Mouse (Mus musculus) inflammation-experienced regulatory T-cells, adult 6 months (primary cell): ENCODE measurements around the gene Plcxd2. TPM values are rescaled to one million over a fixed set of nuclear protein-coding genes. Genes with fewer than 3 reads are reported as not detected.
A peak's percentile ranks its signal among the peaks of the same experiment; 100 is the strongest.

Experiments used
- ATAC-seq: one replicate; pipeline ENCODE4 v1.8.0; 2017
- polyA plus RNA-seq, 3 experiments: library from polyadenylated mRNA; unstranded; fragments of 100-300 nt; shearing (Covaris generic); gene quantifications; one replicate each; pipeline ENCODE4 v1.2.1; 2017

The Plcxd2 gene
- polyA plus RNA-seq = 1 to 10 TPM; 2.6 to 6.1 (median 5.4) TPM

DNA sequence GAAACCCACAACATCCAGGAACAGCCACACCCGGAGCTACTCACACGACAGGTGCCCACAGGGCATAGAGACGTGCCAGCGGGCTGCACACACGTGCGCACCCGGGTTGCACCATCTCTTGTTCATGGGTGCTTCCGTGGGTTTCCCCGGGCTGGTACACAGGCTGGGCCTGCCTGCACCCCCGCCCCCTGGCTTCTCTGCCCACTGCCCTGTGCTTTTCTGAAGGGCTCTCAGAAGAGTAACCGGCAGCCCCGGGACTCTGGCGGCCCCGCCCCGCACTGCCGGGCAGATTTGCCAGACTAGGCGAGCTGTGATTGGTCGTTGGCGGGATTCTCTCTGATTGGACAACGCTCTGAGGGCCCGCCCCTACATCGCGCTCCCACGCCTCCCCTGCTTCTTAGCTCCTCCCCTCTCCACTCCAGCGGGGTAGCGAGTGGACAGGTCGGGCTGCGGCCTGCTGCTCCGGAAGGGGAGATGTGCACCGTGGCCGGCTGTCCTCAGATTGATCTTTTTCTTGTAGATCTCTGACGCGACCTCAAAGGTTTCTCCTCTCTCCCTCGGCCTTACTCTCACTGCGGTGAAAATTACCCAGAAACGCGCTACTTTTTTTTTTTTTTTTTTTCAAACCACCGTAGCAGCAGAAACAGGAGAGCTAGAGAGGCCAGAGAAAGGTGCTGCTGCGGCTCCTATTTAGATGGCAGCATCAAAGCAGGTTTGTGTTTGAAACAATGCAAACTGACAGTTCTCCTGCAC lies at the start of gene Plcxd2:
Gene Plcxd2 (minus strand): TSS at position 66 of the 753 bp plus-strand sequence.
- ATAC-seq = peak; percentile 84

DNA sequence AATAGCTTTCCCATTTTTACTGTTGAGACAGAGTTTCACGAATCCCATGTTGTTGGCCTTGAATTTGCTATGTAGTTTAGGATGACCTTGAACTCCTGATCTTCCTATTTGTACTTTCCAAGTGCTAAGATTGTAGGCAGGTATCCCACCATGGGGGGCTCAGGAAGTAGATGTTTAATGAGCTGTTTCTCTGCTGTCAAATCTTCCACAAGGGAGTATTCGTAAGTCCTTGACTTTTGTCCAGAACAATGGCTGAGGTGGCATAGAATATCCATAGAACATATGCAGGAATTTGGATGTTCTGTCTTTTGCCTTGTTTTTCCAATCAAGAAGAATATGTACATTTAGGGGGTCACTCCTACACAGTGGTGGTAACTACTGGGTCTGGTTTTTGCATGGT lies 36.9 kb upstream of the Plcxd2 start:
- no peak for ATAC-seq

DNA sequence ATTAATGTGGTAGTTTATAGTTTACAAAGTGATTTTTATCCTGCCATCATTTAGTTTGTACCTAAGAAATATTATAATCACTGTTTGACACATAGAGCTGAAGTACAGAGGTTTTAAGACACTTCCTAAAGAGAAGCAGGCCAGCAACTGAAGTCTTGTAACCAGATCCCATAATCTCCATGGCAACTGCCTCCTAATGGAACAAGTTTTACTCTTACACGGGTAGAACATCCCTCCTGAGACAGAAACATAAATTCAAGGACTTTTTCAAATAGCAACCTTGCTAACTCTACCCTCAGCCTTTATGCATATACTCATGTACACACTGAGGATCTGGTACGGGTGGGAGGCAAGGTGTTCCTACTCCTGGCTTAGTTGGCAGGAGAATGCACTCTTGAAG lies 26.2 kb upstream of the Plcxd2 start:
- no peak for ATAC-seq

DNA sequence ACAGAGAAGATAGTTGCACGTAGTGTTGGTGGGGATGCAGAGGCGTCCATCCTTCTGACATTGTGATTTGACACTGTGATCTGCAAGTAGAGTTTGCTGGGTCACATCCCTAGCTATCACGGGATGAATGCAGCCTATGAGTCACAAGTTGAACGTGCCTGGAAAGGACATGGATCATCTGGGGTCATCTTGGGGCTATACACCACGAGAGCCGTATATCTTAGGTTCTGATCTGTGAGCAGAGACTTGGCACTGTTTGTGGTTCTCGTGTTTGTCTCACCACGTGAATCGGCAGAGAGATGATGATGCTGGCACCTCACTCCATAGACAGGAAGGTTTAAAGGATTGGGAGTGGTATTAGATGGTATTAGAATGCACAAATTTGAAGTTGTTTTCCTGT lies 23.9 kb upstream of the Plcxd2 start:
- no peak for ATAC-seq

DNA sequence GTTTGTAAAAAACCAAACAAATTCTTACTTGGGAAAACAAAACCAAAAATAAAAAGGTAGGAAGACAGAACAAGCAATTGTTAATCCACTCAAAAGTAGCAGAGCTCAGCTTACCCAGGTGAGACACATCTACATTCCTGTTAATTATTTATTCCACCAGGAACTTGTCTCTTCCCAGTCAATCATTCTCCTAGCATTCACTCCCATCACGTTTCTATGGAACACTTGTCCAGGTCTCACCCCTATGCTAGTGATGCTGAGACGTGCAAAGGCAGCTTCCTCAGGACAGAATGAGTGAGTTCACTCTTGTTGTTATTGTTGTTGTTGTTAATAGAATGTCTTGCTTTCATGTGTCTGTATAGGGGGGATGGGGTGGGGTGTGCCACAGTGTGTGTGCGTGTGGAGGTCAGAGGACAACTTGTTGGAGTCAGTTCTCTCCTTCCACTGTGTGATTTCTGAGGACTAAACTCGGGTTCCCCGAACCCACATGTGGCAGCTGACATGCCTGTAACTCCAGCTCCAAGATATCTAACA lies 13.0 kb upstream of the Plcxd2 start:
- no peak for ATAC-seq

DNA sequence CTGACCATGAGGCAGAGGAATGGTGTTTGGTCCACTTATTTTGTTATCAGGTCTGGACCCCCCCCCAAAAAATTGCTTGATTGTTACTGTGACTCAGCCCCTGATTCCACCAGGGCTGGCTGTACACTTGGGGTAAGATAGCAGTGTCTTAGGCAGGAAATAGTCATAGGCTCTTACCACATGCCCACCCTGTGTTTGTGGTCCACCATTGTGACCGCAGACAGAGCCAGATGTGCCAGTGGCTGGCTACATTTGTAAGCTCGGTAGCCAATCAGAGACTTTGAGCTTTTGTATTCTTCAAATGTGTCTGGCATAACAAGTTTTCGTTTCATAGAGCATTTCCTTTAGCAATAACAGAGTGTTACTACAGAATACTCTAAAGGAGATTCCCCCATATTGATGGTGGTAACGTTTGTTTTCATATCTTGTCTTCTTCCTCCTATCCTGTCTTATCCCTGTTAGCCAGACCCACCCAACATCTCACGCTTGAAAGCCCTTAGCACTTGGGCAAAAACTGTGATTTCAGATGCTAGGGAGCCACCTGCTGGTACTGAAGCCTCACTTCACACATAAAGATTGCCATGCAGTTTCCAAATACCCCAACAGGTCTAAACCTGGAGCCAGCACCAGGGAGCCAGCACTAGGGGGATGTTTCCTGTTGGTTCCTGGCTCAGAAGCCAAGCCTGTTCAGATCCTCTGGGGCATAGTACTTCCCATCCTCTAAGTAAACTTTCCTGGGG lies 12.3 kb upstream of the Plcxd2 start:
- ATAC-seq = peak; percentile 85

DNA sequence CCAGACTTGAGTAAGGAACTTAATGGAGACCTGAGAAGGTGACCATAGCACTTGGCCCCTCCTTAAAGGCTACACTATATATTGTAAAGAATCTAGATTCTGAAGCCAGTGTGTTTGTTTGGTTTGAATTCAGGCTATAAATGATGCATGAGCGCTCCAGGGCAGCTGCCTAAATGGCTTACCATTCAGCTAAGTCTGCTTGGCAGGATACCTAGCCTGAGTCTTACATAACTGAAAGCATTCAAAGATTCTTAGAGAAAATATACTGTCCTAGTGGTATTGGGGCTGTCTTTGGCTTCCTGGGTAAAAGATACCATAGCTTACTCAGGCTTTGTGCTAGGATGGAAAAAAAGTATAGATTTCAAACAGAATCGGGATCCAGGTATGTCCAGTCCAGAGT lies 11.3 kb upstream of the Plcxd2 start:
- no peak for ATAC-seq

DNA sequence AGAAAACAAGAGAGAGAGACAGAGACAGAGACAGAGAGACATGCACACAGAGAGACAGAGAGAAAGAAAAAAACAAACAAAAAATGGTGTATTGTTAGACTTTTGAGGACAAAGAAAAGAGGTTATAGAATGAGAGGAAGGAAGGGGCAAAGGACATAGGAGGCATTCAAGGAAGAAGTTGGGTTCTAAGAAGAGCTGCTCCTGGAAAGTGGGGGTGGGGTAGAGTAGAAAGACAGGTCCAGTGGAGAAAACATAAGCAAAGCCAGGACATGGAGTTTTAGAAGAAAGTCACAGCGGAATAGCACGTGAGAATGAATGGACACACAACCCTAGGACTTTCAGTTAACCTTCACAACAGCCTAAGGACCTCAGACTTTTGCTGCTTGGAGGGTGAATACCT lies 10.4 kb upstream of the Plcxd2 start:
- no peak for ATAC-seq

DNA sequence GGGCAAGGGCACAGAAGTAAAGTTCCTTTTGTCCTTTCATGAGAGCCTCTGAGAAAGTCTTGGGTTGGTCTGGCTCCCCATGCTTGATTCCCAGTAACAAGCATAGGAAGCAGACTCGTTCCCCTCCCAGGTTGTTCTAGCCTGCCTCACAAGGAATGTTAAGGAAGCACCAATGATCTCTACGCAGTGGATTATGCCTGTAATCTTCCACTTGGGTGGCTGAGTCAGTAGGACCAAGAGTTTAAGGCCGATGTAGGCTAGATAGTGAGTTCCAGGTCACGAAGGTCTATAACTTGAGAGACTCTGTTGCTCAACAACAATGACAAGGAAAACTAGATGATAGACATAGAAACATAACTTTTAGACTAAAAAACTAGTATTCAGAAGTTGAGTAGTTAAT lies 9.8 kb upstream of the Plcxd2 start:
- no peak for ATAC-seq

DNA sequence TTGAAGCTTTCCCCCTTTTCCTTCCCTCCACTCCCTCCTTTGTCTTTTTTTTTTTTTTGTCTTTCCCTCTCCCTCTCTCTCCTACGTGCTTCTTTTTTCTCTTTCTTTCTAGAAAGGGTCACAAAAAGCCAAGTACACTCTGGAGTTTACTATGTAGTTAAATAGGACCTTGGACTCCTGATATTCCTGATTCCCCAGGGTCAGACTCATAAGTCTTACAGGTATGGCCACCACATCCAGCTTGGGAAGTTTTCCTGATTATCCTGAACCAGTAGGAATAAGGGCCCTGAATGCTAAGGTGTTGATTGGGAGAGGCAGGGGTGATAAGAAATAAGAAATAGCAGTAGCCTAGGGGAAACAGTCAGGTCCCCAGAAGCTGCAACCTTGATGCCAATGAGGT lies 9.3 kb upstream of the Plcxd2 start:
- ATAC-seq = no peak

DNA sequence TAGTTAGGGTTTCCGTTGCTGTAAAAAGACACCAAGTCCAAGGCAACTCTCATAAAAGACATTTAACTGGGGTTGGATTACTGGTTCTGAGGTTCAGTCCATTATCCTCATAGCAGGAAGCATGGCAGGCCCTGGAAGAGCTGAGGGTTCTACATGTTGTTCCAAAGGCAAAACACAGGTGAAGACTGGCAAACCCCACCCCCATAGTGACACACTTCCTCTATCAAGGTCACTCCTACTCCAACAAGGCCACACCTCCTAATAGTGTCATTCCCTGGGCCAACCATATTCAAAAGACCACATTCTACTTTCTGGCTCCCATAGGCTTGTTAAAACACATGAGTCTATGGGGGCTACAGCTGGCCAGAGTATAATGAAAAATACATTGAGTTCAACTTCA lies 1.7 kb upstream of the Plcxd2 start:
- ATAC-seq = no peak

DNA sequence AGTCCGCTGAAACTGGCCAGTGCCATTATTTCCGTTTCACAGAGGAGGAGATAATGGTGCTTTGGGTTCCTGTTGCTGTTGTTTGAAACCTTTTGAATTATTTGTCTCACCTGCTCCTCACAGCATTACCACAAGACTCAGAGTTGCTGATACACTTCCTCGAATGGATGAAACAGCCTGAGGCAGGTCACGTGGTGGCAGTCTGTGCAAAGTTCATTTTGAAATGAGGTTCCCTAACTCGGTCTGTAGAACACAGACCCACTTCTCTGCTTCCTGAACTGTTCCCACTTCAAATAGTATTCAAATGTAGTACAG lies 845 bp upstream of the Plcxd2 start:
- ATAC-seq = peak; percentile 53

DNA sequence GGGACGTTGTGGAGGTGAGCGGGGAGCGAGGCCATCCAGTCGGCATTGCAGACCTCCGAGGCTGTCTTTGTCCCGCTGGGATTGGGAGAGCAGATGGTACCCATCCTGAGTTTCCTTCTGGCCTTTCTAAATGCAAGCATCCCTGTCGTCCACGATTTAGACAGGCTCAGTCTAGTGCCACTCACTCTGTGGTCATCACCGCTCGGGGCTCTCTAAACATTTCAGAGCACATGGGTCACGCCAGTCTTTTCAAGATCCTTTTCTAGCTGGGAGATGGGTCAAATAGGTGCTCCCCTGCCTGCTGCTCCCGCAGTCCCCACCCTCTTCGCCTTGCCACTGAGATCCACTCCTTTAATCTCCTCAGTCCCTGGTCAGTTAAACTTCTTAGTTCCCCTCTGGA lies 301 bp downstream of the Plcxd2 start:
- no peak for ATAC-seq

DNA sequence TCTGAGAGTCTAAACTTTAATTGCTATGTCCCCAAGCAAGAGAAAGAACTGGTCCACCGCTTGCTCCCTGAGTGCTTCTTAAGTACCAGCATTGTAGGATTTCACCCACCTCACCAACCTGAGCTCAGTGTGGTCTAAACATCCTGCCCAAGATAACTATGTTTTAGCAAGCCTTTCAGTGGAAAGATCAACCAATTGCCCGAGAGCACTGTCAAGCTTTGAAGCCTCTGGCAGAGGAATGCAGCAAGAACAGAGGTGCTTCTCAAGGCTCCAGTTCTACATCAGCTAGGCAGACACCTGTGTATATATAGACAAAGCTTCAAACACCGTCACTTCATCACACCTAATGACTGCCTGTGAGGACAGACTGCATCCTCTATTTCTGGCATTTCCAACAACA lies 1.3 kb downstream of the Plcxd2 start:
- ATAC-seq = peak; percentile 12

DNA sequence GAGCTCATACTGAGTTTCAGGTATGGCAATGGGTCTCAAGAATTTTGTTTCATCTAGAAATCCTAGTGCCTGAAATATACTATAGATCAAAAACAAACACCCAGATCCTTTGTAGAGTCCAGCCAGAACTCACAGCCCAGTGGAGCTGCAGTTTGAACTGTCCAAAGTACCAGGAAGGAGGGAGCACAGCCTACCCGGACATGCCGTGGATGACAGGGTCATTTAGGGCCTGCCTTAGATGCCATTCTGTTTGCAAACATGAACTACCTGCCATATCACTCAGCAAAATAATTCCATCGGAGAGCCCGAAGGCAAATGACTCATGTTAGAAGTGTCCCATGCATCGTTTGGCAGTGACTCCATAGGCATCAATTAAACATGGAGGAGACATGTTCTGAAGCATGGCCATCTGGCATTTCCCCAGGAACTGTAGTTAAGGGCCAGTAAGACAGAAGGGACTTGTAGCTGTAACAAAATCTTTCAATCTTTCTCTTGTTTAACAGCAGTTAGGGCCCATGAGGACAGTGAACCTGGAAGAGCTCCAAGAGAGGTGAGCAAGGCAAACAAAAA lies 1.9 kb downstream of the Plcxd2 start:
- ATAC-seq = no peak

DNA sequence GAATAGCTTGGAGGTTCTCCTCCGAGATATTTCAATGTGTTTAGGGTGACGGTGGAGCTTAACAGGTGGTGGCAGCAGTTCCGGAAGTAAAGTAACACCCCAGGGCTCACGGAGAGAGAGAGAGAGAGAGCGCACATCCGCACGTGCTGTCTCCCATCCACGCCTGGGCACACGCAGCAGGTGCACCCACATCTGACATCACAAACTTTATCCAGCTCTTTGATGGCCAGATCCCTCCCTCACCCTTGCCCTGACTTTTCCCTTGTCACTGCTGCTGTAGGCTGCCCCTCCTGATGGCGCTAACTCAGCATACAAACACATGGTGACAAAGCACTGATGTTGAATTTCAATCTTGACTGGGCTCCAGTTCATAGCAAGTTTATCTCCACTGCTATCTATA lies 3.8 kb downstream of the Plcxd2 start:
- ATAC-seq = peak; percentile 29

DNA sequence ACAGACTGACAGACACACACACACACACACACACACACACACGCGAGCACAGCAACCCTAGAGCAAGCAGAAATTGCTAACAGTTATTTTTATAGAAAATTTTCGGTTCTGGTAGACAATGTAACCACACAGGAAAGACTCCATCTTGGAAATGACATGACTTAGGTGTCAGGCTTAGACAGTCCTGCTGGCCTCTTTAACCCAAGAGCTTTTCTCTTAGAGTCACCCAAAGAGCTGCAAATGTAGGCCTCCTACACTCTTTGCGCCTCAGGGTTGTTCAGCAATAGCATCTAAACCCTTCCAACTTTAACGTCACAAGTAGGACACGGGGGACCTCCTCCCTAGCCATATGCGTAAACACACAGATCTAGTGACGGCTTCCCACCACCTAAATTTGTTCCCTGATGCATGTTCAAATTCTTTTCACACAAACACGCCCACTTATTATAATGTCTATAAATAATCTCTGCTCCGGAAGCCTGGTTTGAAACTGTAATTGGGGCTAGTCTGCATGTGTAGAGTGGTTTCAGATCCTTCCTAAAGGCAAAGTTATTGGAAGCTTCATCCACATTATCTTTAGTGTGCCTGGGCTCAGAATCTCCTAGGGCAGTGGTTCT lies 8.4 kb downstream of the Plcxd2 start:
- peak; percentile 59 for ATAC-seq

DNA sequence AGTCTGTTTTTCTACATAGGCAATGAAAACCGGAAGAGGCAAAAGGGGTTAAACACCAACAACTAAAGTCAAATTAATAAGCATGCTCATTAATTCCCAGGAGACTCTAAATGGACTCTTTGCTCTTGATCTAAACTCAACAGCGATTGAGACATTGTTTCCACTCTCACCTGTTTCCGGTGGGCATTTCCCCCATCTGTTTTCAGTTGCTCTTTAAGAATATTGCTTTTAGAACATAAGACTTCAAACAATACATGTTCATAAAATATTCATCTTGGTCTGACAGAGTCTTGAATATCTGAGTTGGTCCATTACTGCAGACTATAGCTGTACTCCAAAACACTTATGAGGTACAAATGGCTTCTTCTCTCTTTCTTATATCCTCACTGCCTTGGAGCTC lies 9.0 kb downstream of the Plcxd2 start:
- peak; percentile 27 for ATAC-seq

DNA sequence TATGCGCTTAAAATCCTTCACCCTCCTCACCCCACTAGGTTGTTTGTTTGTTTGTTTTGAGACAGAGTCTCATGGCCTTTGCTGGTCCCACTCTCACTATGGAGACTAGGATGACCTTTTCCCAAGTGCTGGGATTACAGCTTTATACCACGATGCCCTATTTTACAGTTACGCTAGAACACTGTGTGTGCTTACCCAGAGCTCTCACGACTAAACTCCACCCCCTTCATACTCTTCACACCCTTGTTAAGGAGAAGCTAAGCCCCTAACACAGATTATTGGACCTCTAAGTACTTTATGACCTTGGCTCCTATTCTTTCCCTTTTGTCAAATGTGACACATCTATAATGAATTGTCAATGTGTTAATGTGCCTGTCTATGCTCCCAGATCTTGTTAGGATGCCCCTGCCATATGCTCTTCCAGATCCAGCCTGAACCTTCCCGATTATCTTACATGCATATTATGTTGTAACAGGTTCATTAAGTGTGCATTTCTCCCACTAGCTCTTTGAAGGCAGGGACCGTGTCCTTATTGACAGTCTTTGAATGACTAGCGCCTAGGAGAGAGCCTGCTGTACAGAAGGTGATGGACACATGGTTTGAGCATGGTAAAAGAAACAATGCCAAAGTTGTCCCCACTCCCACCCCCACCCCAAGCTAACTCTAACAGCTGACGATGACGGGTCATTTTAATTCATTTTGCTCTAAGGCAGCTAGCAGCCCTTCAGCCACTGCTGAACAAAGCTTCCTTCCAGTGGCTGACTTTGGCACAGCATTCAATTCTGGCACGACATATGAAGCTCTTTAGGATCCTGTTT lies 10.4 kb downstream of the Plcxd2 start:
- ATAC-seq = no peak

DNA sequence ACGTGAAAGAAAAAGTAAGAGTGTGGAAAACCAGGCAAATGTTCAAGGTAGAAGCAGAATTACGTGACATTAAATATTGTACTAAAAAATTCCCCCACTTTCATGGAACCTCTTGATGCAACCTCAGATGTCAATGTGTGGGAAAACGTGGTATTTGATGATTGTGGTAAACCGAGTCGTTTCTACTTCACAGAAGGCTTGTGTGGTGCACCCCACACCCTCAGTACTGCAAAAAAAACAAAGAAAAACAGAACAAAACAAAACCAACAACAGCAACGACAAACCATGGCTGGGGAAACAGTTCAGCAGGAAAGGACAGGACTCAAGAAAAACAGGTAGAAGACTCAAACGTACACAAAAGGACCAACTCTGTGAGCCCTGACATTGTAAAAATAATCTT lies 11.8 kb downstream of the Plcxd2 start:
- peak; percentile 7 for ATAC-seq

DNA sequence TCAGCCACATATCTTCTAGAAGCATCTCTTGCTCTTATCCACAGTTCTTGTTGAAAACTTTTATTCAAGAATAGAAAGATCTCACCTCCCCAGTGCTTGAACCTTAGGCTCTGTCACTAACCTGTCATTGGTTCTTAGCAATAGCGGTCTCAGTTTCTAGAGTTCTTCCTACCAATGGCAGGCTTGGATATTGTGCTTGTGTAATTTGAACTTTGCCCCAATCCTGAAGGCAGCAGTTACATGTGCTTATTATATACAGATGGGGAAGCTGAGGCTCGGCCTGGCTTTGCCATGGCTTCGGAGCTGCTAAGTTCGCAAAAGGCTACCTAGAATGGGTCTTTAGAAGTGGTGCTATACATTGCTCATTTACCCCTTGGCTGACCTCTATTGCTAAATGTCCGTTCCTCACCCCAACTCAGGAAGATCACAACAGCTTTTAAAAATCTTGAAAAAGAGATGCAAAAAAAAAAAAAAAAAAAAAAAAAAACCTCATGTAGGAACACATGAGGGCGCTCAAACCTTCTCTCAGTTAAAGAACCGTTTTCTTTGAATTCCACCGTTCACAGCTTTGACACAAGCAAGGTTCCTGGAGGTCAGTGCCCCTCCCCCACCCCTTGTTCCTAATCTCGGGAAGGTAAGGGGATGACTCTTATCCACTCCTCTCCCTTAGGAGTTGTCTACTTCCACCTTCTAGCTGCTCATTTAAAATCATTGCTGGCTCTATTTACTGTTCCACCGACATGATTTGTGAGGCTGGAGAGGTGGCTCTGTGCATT lies 18.9 kb downstream of the Plcxd2 start:
- no peak for ATAC-seq

DNA sequence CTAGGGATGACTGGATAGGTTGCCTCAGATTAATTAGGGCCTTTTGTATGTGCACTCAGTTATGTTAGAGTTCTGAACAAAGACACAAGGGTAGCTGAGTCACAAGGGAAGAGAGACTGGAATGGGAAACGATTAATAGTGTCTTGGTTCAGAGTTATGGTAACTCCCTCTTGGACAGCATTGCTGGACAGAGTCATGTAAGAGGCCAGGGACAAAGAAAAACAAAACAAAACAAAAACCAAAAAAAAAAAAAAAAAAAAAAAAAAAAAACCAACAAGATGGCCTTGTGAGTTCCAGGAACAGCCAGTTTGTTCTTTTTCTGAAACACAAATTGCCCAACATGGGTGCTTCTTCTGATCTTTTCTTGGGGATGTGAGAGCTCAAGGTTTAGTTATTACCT lies 23.8 kb downstream of the Plcxd2 start:
- no peak for ATAC-seq
